Mouse (Mus musculus): ENCODE measurements at regions not wholly inside any gene's neighbourhood (a gene's known extent, or its start where the extent isn't known, plus 50 kb on each side); places are given as distances from the start of the nearest gene placed in this dataset.

DNA sequence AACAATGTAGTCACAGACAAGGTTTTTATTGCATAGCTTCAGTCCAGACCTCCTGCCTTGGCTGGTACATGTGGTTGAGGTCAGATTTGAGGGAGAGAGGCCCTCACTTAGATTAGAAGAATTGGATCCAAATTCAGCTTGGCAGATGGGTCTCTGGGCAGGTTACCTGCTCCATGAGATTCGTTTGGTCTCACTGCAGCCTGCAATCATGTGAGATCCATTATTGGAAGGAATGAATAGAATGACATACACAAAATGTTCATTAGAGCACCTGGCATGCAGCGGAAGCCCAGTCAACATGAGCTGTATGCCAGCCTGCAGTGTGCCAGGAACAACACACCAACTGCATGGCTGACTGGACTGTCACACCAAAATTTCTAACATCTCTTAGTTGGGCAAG is 750.3 kb downstream of the Nedd1 start:
- Histone ChIP-seq H3K36me3 (ENCODE audit: control insufficient read depth, insufficient read depth, low read length) (no peaks in the 10 kb centered on the region), H3K4me2 (no peak overlapping the region), H3K4me1 (replicated peaks; ENCODE audit: control insufficient read depth, insufficient read depth, low read length) (no peaks in the 10 kb centered on the region), H3K9me3 (ENCODE audit: control insufficient read depth, low read length) (no peaks in the 10 kb centered on the region), H3K27ac (ENCODE audit: low read depth, low read length) (no peak overlapping the region), H3K4me3 (ENCODE audit: low read depth, low read length) (no peak overlapping the region), H3K27me3 (replicated peaks; ENCODE audit: control insufficient read depth, insufficient read depth, low read length) (no peaks in the 10 kb centered on the region), H3K9ac (ENCODE audit: low read depth, low read length) (no peak overlapping the region)
- DNase-seq (ENCODE audit: low spot score) (no peak), ATAC-seq (replicated peaks; ENCODE audit: low FRiP score) (no peak)
- WGBS: 71% methylated on average over 2 of the region's 2 CpGs

DNA sequence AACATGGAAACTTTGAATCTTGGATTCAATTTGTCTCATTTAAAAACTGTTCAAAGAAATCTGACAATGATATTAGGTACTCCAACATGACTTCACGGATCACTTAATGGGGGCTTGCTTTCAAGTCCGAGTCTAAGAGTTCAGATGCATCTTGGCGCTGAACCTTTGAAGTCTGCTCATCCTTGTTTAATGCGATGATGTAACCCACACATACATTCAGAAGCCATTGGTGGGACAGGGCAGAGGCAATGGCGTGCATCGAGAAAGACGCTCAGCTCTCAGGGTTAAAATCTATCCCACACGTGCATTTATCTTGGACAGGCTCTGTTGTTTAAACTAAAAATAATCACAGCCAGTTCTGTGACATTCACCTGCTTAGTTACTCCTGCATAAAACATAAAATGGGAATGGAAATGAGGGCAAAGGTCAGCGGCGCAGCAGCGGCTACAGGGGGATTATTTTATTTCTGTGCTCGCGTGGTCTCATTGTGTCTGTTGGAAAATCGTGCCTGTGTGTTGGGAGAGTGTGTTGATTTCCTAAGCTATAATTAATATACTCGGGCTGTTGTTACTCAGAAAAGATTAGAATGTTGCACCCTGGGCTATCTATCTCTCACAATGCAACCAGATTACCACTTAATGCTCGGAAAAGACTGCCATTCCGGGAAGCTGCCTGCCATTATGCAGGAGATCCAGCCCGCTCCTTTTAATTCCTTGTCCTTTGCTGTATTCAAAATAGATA is 754.5 kb downstream of the Nedd1 start:
- ATAC-seq (replicated peaks; ENCODE audit: low FRiP score) (no peak), DNase-seq (ENCODE audit: low spot score) (no peak)
- Histone ChIP-seq H3K9me3 (ENCODE audit: control insufficient read depth, low read length) (no peaks in the 10 kb centered on the region), H3K4me2 (no peak overlapping the region), H3K27me3 (replicated peaks; ENCODE audit: control insufficient read depth, insufficient read depth, low read length) (no peaks in the 10 kb centered on the region), H3K27ac (ENCODE audit: low read depth, low read length) (no peak overlapping the region), H3K36me3 (ENCODE audit: control insufficient read depth, insufficient read depth, low read length) (no peaks in the 10 kb centered on the region), H3K4me1 (replicated peaks; ENCODE audit: control insufficient read depth, insufficient read depth, low read length) (no peaks in the 10 kb centered on the region), H3K4me3 (ENCODE audit: low read depth, low read length) (no peak overlapping the region), H3K9ac (ENCODE audit: low read depth, low read length) (no peak overlapping the region)
- WGBS: 88% methylated on average over 18 of the region's 18 CpGs

DNA sequence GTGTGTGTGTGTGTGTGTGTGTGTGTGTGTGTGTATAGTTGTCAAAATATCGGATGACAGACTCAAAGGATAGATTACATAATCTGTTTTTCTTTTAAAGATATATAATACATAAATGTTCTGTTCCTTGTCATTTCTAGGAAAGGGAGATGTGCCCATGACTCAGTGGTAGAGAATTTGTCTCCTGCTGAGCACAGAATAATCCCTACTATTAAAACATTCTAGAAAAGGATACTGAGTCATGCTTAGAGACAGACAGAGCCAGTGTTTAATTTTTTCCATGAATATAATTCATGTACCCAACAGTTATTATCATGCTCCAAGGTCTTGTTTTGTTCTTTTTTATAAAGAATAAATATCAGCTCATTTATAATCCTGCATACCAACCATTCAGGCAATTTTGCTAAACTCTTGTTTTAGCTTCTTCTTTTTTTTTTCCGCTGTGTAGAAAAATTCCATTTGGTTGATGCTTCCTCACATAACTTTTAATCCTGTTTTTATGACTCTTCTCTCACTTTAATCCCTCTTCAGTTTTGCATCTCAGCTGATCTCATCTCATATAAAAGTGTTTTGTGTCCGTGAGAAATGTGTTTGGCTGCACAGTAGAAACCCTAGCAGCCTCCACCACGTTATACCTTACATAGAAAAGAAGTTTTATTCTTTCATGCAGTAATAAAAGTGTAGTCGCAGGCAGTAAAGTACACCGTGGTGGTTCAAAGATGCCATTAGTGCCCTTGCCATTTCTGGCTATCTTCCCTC is 762.3 kb downstream of the Nedd1 start:
- WGBS: 74% methylated on average over 6 of the region's 6 CpGs
- H3K27me3 ChIP-seq (replicated peaks; ENCODE audit: control insufficient read depth, insufficient read depth, low read length): no peaks in the 10 kb centered on the region
- no peak for ATAC-seq (replicated peaks; ENCODE audit: low FRiP score)
- H3K36me3 ChIP-seq (ENCODE audit: control insufficient read depth, insufficient read depth, low read length): no peaks in the 10 kb centered on the region
- H3K9ac ChIP-seq (ENCODE audit: low read depth, low read length): no peak overlapping the region
- DNase-seq (ENCODE audit: low spot score): no peak
- H3K4me3 ChIP-seq (ENCODE audit: low read depth, low read length): no peak overlapping the region
- no peaks in the 10 kb centered on the region for H3K4me1 ChIP-seq (replicated peaks; ENCODE audit: control insufficient read depth, insufficient read depth, low read length)
- no peak overlapping the region for H3K4me2 ChIP-seq
- no peak overlapping the region for H3K27ac ChIP-seq (ENCODE audit: low read depth, low read length)
- H3K9me3 ChIP-seq (ENCODE audit: control insufficient read depth, low read length): no peaks in the 10 kb centered on the region

DNA sequence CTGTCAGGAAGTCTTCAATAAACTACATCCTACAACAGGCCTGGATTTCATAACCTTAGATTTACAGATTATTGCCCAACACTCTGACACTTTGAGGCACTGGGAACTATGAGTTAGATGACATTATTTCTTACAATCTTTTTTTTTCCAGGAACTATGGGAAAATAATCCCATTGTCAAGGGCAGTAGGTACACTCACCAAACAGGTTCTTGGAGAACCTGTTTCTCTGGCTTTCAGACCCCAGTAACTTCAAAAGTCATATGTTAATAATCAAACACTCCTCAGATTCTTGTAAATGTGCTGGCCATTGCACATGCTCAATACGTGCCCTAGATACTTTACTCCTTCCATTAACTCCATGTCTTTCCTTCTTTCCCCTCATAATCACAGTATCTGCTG is 769.1 kb downstream of the Nedd1 start:
- Histone ChIP-seq H3K9ac (ENCODE audit: low read depth, low read length) (no peak overlapping the region), H3K4me1 (replicated peaks; ENCODE audit: control insufficient read depth, insufficient read depth, low read length) (no peaks in the 10 kb centered on the region), H3K27ac (ENCODE audit: low read depth, low read length) (no peak overlapping the region), H3K36me3 (ENCODE audit: control insufficient read depth, insufficient read depth, low read length) (no peaks in the 10 kb centered on the region), H3K9me3 (ENCODE audit: control insufficient read depth, low read length) (no peaks in the 10 kb centered on the region), H3K4me3 (ENCODE audit: low read depth, low read length) (no peak overlapping the region), H3K27me3 (replicated peaks; ENCODE audit: control insufficient read depth, insufficient read depth, low read length) (no peaks in the 10 kb centered on the region), H3K4me2 (no peak overlapping the region)
- DNase-seq (ENCODE audit: low spot score) (no peak), ATAC-seq (replicated peaks; ENCODE audit: low FRiP score) (no peak)
- WGBS: 77% methylated on average over 1 of the region's 1 CpGs

DNA sequence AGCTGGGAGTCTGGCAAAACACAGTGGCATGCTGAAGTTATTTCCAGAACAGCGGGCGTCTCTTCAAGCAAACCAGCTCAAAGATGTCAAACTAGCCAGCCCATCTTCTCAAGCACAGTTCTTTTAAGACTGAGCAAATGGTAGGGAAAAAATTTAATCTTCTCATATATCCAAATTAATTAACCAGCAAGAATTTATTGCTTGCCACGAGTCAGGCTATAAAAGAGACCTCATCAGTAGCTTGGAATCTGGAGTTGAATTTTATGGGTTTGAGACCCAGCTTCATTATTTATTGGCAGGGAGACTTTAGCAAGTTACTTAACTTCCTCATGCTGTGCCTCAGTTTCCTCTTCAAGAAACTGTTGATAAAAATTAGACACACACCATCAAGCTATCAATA is 742.5 kb upstream of the Tmpo start:
- H3K9ac ChIP-seq (ENCODE audit: low read depth, low read length): no peak overlapping the region
- WGBS: 77% methylated on average over 3 of the region's 3 CpGs
- no peaks in the 10 kb centered on the region for H3K4me1 ChIP-seq (replicated peaks; ENCODE audit: control insufficient read depth, insufficient read depth, low read length)
- no peaks in the 10 kb centered on the region for H3K9me3 ChIP-seq (ENCODE audit: control insufficient read depth, low read length)
- H3K4me3 ChIP-seq (ENCODE audit: low read depth, low read length): no peak overlapping the region
- no peak for ATAC-seq (replicated peaks; ENCODE audit: low FRiP score)
- H3K27me3 ChIP-seq (replicated peaks; ENCODE audit: control insufficient read depth, insufficient read depth, low read length): no peaks in the 10 kb centered on the region
- no peak for DNase-seq (ENCODE audit: low spot score)
- no peak overlapping the region for H3K27ac ChIP-seq (ENCODE audit: low read depth, low read length)
- H3K4me2 ChIP-seq: no peak overlapping the region
- no peaks in the 10 kb centered on the region for H3K36me3 ChIP-seq (ENCODE audit: control insufficient read depth, insufficient read depth, low read length)

DNA sequence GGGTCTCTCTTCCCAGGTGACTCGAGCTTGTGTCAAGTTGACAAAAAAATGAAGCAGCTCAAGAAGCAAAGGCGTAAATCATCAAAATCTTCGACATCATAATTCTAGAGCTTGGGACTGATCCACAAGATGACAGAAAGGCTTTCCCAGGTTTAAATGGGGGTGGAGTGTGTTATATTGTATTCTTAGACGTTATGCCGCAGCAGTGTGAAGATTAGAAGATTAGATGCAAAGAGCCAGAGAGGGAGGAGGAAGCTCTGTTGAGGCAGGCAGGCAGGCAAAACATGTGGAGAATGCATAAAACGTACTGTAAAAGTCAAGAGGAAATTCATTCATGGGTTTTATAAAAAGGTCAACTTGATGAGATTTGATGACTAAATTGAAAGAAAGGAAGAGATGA is 708.7 kb upstream of the Tmpo start:
- ATAC-seq (replicated peaks; ENCODE audit: low FRiP score) (no peak), DNase-seq (ENCODE audit: low spot score) (no peak)
- WGBS: 75% methylated on average over 6 of the region's 6 CpGs
- H3K4me3 ChIP-seq (ENCODE audit: low read depth, low read length): no peak overlapping the region
- H3K27ac ChIP-seq (ENCODE audit: low read depth, low read length): no peak overlapping the region
- no peak overlapping the region for H3K4me2 ChIP-seq
- H3K9me3 ChIP-seq (ENCODE audit: control insufficient read depth, low read length): no peaks in the 10 kb centered on the region
- H3K9ac ChIP-seq (ENCODE audit: low read depth, low read length): no peak overlapping the region
- no peaks in the 10 kb centered on the region for H3K4me1 ChIP-seq (replicated peaks; ENCODE audit: control insufficient read depth, insufficient read depth, low read length)
- no peaks in the 10 kb centered on the region for H3K27me3 ChIP-seq (replicated peaks; ENCODE audit: control insufficient read depth, insufficient read depth, low read length)
- no peaks in the 10 kb centered on the region for H3K36me3 ChIP-seq (ENCODE audit: control insufficient read depth, insufficient read depth, low read length)

DNA sequence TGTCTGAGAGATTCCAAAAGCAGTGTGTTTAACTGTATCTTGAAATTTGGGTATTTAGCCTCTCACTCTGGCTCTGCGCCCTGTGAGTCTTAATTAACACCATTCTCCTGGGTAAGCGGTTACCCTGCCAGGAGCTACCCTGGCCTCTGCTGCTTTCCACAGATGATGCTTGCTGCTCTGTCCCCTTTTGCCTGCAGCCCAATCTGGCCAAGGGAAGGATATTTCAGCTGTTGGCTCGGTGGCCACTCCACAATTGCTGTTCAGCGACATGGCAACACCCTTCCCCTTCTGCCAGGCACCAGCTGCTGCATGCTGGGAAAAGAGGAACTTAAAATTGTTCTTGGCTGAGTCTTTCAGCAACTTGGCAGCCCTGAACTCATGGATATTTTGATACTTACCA is 707.4 kb upstream of the Tmpo start:
- Histone ChIP-seq H3K36me3 (ENCODE audit: control insufficient read depth, insufficient read depth, low read length) (no peaks in the 10 kb centered on the region), H3K9ac (ENCODE audit: low read depth, low read length) (no peak overlapping the region), H3K4me1 (replicated peaks; ENCODE audit: control insufficient read depth, insufficient read depth, low read length) (no peaks in the 10 kb centered on the region), H3K9me3 (ENCODE audit: control insufficient read depth, low read length) (no peaks in the 10 kb centered on the region), H3K4me2 (no peak overlapping the region), H3K4me3 (ENCODE audit: low read depth, low read length) (no peak overlapping the region), H3K27ac (ENCODE audit: low read depth, low read length) (no peak overlapping the region), H3K27me3 (replicated peaks; ENCODE audit: control insufficient read depth, insufficient read depth, low read length) (no peaks in the 10 kb centered on the region)
- DNase-seq (ENCODE audit: low spot score): no peak
- no peak for ATAC-seq (replicated peaks; ENCODE audit: low FRiP score)
- WGBS: 81% methylated on average over 4 of the region's 4 CpGs

DNA sequence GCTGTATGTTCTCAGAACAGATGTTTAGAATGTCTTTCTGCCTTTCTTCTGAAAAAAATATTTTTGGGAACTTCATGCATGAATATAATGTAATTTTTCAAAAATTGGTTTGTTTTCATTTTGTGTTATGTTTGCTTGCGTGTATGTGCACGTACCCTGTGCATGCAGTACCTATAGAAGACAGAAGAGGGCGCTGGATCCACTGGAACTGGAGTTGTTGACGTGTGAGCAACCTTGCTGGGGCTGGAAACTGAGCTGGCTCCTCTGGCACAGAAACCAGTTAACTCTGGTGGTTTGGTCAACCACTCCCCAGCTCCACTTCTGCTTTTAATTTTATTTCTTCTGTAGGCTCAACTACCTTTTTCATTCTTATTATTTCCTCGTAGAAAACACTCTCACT is 702.0 kb upstream of the Tmpo start:
- H3K36me3 ChIP-seq (ENCODE audit: control insufficient read depth, insufficient read depth, low read length): no peaks in the 10 kb centered on the region
- 56% methylated on average over 5 of the region's 5 CpGs for WGBS
- H3K27ac ChIP-seq (ENCODE audit: low read depth, low read length): no peak overlapping the region
- no peaks in the 10 kb centered on the region for H3K27me3 ChIP-seq (replicated peaks; ENCODE audit: control insufficient read depth, insufficient read depth, low read length)
- no peak for DNase-seq (ENCODE audit: low spot score)
- H3K9me3 ChIP-seq (ENCODE audit: control insufficient read depth, low read length): no peaks in the 10 kb centered on the region
- H3K4me3 ChIP-seq (ENCODE audit: low read depth, low read length): no peak overlapping the region
- H3K4me2 ChIP-seq: no peak overlapping the region
- no peak for ATAC-seq (replicated peaks; ENCODE audit: low FRiP score)
- H3K9ac ChIP-seq (ENCODE audit: low read depth, low read length): no peak overlapping the region
- H3K4me1 ChIP-seq (replicated peaks; ENCODE audit: control insufficient read depth, insufficient read depth, low read length): no peaks in the 10 kb centered on the region

DNA sequence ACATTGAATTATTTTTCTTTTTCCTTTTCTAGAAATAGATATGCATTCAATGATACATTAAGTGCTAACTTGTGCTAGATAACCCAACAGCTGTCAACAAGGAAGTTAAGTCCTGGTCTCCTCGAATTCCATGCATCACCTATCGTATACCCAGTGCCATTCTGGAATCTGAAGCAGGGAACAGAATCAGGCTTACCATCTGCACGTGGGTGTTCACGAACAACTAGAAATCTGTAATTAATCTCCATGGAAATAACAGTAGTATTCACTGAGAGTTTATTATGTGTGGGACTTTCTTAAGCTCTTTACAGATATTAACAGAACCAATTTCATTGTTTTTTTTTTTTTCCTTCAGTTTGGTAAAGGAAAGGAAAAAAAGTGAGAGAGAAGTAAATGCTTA is 701.4 kb upstream of the Tmpo start:
- 76% methylated on average over 4 of the region's 4 CpGs for WGBS
- H3K4me2 ChIP-seq: no peak overlapping the region
- H3K9ac ChIP-seq (ENCODE audit: low read depth, low read length): no peak overlapping the region
- DNase-seq (ENCODE audit: low spot score) (no peak), ATAC-seq (replicated peaks; ENCODE audit: low FRiP score) (no peak)
- no peaks in the 10 kb centered on the region for H3K9me3 ChIP-seq (ENCODE audit: control insufficient read depth, low read length)
- H3K27me3 ChIP-seq (replicated peaks; ENCODE audit: control insufficient read depth, insufficient read depth, low read length): no peaks in the 10 kb centered on the region
- no peaks in the 10 kb centered on the region for H3K4me1 ChIP-seq (replicated peaks; ENCODE audit: control insufficient read depth, insufficient read depth, low read length)
- no peaks in the 10 kb centered on the region for H3K36me3 ChIP-seq (ENCODE audit: control insufficient read depth, insufficient read depth, low read length)
- no peak overlapping the region for H3K27ac ChIP-seq (ENCODE audit: low read depth, low read length)
- H3K4me3 ChIP-seq (ENCODE audit: low read depth, low read length): no peak overlapping the region
